Mouse (Mus musculus) intestine, embryonic 14.5 days (tissue): ENCODE measurements at regions not wholly inside any gene's neighbourhood (a gene's known extent, or its start where the extent isn't known, plus 50 kb on each side); places are given as distances from the start of the nearest gene placed in this dataset.
"Not testable (repeated sequence)": the region's sequence is repeated elsewhere in the genome, so short reads cannot be mapped to it uniquely, and the experiment has no call there.

Experiments
- ATAC-seq: fragments of 200-750 bp; cut with Nextera tagmentation; replicated peaks from 2 replicates; pipeline ENCODE4 v1.8.0; 2017; ENCODE audit warnings: low read depth, moderate number of reproducible peaks, moderate TSS enrichment, moderate library complexity; ENCODE audit not compliant: low FRiP score, low TSS enrichment
- DNase-seq: peaks from one replicate; pipeline ENCODE4 v3.0.0-alpha.2; 2018; ENCODE audit warnings: low spot score
- H3K27ac ChIP-seq: fragments of 300-500 bp; sonication (generic); 2 replicates; pipeline ENCODE4 v1.5.1; 2014; ENCODE audit warnings: low read depth, mild to moderate bottlenecking, control low read depth
- H3K27me3 ChIP-seq: fragments of 300-500 bp; sonication (generic); replicated peaks from 2 replicates; pipeline ENCODE4 v1.6.1; 2014; ENCODE audit warnings: low read length, control low read depth; ENCODE audit not compliant: control insufficient read depth, insufficient read depth
- H3K36me3 ChIP-seq: fragments of 300-500 bp; sonication (generic); 2 replicates; pipeline ENCODE4 v1.6.1; 2014; ENCODE audit warnings: low read length, control low read depth; ENCODE audit not compliant: control insufficient read depth, insufficient read depth
- H3K4me1 ChIP-seq: fragments of 300-500 bp; sonication (generic); replicated peaks from 2 replicates; pipeline ENCODE4 v1.6.1; 2014; ENCODE audit warnings: low read length, control low read depth, mixed read lengths; ENCODE audit not compliant: control insufficient read depth, insufficient read depth
- H3K4me2 ChIP-seq: fragments of 300-500 bp; sonication (generic); 2 replicates; pipeline ENCODE4 v1.6.1; 2014; ENCODE audit warnings: low read length
- H3K4me3 ChIP-seq: fragments of 300-500 bp; sonication (generic); 2 replicates; pipeline ENCODE4 v1.5.1; 2014; ENCODE audit warnings: low read depth, low read length, control low read depth, mixed read lengths
- H3K9ac ChIP-seq: fragments of 300-500 bp; sonication (generic); 2 replicates; pipeline ENCODE4 v1.6.1; 2014; ENCODE audit warnings: mild to moderate bottlenecking, low read length
- H3K9me3 ChIP-seq: fragments of 300-500 bp; sonication (generic); 2 replicates; pipeline ENCODE4 v1.6.1; 2016; ENCODE audit warnings: low read length, control low read depth; ENCODE audit not compliant: control insufficient read depth
- WGBS: fragments of 180-500 bp; shearing (Covaris S2); extraction: QIAGEN DNeasy Blood & Tissue Kit; methylation state at CpG from one replicate; pipeline ENCODE4 v1.1.7; 2014; 5-methylcytosine and 5-hydroxymethylcytosine counted together

GRCm38 (mm10) chr6:6316725-6317124 is 99.8 kb upstream of the Slc25a13 start:
- DNase-seq (no peak), ATAC-seq (no peak)
- Histone ChIP-seq H3K4me3 (no peak overlapping the region), H3K4me1 (no peaks in the 10 kb centered on the region), H3K27me3 (no peaks in the 10 kb centered on the region), H3K27ac (no peak overlapping the region), H3K4me2 (no peak overlapping the region), H3K36me3 (no peaks in the 10 kb centered on the region), H3K9me3 (no peaks in the 10 kb centered on the region), H3K9ac (no peak overlapping the region)
- 74% methylated on average over 4 of the region's 4 CpGs for WGBS

DNA sequence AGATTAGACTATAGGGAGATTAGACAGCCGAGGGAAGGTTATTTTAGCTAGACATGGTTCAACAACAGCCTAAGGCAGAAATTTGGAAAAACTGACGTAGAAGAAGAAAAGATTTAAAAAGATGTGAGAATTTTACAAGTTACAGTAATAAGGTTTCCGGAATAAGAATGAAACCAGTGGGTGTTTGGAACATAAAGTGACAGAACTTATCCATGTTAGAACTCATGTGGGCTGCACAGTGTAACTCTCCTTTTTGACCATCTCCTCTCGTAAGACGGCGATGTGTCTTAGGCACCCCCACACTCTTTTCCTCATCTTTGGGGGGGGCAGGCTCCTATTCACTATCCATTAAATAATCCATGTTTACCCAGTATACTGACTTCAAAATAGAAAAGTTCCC is 96.2 kb upstream of the Slc25a13 start:
- DNase-seq = no peak
- H3K27me3 ChIP-seq = no peaks in the 10 kb centered on the region
- H3K27ac ChIP-seq = no peak overlapping the region
- ATAC-seq = no peak
- no peaks in the 10 kb centered on the region for H3K9me3 ChIP-seq
- no peaks in the 10 kb centered on the region for H3K36me3 ChIP-seq
- H3K4me2 ChIP-seq = no peak overlapping the region
- WGBS = 94% methylated on average over 6 of the region's 6 CpGs
- no peaks in the 10 kb centered on the region for H3K4me1 ChIP-seq
- no peak overlapping the region for H3K9ac ChIP-seq
- no peak overlapping the region for H3K4me3 ChIP-seq

DNA sequence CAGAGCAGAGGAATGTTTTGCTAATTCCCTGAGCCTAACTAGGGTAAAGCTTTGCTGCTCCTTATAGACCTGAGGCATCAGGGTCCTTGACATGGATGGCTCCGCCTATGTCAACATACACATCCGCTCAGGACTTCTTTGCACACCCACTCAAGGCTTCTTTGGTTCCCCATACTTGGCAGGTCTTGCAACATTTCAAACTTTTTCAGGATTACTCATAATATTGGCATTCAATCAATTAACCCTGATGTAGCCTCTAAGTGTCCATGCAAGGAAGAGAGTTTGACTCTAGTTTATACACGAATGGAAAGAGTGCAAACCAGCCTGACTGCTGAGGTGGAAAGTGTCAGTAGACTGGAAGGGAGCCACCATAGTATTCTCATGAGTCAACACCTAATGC is 93.2 kb upstream of the Slc25a13 start:
- Histone ChIP-seq H3K9ac (no peak overlapping the region), H3K27ac (no peak overlapping the region), H3K4me1 (no peaks in the 10 kb centered on the region), H3K36me3 (no peaks in the 10 kb centered on the region), H3K4me3 (no peak overlapping the region), H3K4me2 (no peak overlapping the region), H3K9me3 (no peaks in the 10 kb centered on the region), H3K27me3 (no peaks in the 10 kb centered on the region)
- no peak for ATAC-seq
- DNase-seq = no peak
- 78% methylated on average over 3 of the region's 3 CpGs for WGBS

GRCm38 (mm10) chr6:6307618-6308017 is 90.6 kb upstream of the Slc25a13 start:
- ATAC-seq = no peak
- no peaks in the 10 kb centered on the region for H3K36me3 ChIP-seq
- no peak for DNase-seq
- no peaks in the 10 kb centered on the region for H3K27me3 ChIP-seq
- H3K9me3 ChIP-seq = no peaks in the 10 kb centered on the region
- H3K9ac ChIP-seq = no peak overlapping the region
- 90% methylated on average over 2 of the region's 2 CpGs for WGBS
- H3K27ac ChIP-seq = no peak overlapping the region
- H3K4me3 ChIP-seq = no peak overlapping the region
- no peaks in the 10 kb centered on the region for H3K4me1 ChIP-seq
- no peak overlapping the region for H3K4me2 ChIP-seq

DNA sequence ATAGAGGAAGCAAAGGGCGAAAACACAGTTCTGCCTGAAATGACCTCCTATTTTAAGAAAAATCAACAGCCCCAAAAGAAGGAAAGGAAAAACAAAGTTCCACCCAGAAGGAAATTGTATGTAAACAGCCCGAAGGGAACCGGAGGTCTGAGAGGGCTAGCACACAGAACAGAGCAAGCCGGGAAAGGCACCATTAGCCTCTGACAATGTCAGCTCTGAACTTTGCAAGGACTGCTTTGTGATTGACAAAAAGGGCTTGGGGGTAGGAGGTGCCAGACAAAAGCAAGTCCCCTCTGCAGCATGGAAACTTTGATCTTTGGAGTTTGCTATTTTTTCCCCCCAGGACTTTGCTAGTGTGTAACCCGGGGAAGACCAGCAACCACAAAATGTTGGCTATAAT is 86.8 kb upstream of the Slc25a13 start:
- no peaks in the 10 kb centered on the region for H3K4me1 ChIP-seq
- no peak overlapping the region for H3K4me3 ChIP-seq
- H3K27me3 ChIP-seq = no peaks in the 10 kb centered on the region
- no peaks in the 10 kb centered on the region for H3K9me3 ChIP-seq
- DNase-seq (no peak), ATAC-seq (no peak)
- 42% methylated on average over 5 of the region's 5 CpGs for WGBS
- H3K36me3 ChIP-seq = no peaks in the 10 kb centered on the region
- no peak overlapping the region for H3K4me2 ChIP-seq
- H3K9ac ChIP-seq = no peak overlapping the region
- H3K27ac ChIP-seq = no peak overlapping the region

DNA sequence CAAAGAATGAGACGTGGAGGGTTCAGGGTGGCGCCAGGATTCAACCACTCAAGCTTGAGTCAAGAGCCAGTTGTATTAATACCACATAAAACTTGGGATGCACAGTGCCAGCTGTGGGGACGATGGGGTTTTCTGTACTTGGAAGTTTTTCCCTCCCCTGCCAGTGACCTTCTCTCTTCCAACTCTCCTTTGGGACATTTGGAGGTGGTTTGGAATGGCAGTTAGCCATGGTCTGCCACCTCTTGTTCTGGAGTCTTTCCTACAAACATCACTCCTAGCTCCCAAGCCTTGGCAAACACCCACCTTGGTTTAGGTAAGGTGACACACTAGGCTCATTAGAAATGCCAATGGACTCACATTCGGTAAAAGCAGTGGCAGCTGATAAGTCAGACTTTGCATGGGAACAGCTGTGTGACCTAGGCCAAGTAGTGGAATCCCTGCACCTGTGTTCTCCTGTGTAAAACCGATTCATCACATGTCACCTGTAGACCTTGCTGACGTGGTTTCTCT is 84.1 kb upstream of the Slc25a13 start:
- no peak overlapping the region for H3K9ac ChIP-seq
- WGBS = 87% methylated on average over 6 of the region's 6 CpGs

DNA sequence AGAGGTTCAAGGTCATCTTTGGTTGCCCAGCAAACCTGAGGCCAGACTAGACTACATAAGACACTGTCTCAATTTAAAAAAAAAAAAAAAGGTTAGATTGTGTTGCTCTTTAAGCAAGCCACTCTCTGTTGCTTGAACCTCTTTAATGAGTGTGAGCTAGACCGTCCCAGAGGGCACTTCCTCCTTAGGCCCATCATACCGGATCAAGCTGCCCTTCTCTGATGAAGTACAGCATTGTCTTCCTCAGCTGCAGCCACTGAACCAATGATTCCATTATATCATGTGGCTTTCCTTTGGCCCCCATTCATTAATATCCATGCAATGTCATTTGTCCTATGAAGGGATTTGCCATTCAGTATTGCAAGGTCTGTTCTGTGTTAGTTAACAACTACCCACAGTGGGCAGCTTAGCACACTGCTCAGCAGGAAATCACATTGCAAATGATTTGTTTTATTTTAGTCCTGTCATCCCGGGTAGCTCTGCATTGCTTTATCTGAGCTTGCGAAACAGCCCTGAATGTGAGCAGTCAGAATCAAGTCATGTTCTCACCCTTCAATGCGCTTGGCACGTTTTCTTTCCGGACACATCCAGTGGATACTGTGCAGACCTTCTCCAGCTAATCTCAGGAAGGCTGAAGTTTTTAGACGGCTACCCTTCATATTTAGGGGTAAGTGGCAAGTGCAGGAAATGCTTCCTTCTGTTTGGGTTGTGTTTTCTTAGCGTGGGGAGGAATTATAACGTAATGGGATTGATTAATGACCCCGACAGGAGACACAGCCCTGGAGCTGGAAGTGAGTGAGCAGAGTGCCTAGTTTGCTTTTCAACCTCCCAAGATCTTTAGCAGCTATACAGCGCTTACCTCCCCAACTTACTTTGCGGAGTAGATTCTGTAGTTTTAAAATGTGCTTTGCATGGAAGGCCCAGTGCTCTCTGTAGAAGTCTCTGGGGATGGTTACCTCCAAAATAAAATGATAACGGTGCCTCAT is 82.2 kb upstream of the Slc25a13 start:
- no peak overlapping the region for H3K4me2 ChIP-seq
- H3K9me3 ChIP-seq = no peaks in the 10 kb centered on the region
- ATAC-seq (peak; percentile 40; the same call in 1 of the 2 replicates), DNase-seq (no peak)
- WGBS = 37% methylated on average over 14 of the region's 14 CpGs
- no peak overlapping the region for H3K27ac ChIP-seq
- H3K9ac ChIP-seq = no peak overlapping the region
- no peak overlapping the region for H3K4me3 ChIP-seq
- no peaks in the 10 kb centered on the region for H3K4me1 ChIP-seq
- no peaks in the 10 kb centered on the region for H3K36me3 ChIP-seq
- H3K27me3 ChIP-seq = no peaks in the 10 kb centered on the region

More for the DNA sequence above, 84.1 kb upstream of the Slc25a13 start:
- DNase-seq (no peak), ATAC-seq (no peak)
- H3K4me2 ChIP-seq = no peak overlapping the region
- H3K27ac ChIP-seq = no peak overlapping the region
- H3K36me3 ChIP-seq = no peaks in the 10 kb centered on the region
- no peak overlapping the region for H3K4me3 ChIP-seq
- no peaks in the 10 kb centered on the region for H3K9me3 ChIP-seq
- H3K4me1 ChIP-seq = no peaks in the 10 kb centered on the region
- H3K27me3 ChIP-seq = no peaks in the 10 kb centered on the region

DNA sequence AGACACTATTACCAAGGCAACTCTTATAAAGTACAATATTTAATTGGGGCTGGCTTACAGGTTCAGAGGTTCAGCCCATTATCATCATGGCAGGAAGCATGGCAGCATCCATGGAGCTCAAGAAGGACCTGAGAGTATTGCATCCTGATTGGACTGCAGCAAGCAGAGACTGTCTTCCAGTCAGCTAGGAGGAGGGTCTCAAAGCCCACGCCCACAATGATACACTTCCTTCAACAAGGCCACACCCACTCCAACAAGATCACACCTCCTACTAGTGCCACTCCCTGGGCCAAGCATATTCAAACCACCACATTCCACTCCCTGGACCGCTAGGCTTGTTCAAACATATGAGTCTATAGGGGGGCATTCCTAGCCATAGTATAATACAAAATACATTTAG is 78.6 kb upstream of the Slc25a13 start:
- H3K27ac ChIP-seq, DNase-seq, H3K4me2 ChIP-seq, H3K4me1 ChIP-seq, H3K36me3 ChIP-seq, ATAC-seq, H3K9me3 ChIP-seq, H3K27me3 ChIP-seq, H3K9ac ChIP-seq, H3K4me3 ChIP-seq: not testable (repeated sequence)
- WGBS = 89% methylated on average over 2 of the region's 2 CpGs

DNA sequence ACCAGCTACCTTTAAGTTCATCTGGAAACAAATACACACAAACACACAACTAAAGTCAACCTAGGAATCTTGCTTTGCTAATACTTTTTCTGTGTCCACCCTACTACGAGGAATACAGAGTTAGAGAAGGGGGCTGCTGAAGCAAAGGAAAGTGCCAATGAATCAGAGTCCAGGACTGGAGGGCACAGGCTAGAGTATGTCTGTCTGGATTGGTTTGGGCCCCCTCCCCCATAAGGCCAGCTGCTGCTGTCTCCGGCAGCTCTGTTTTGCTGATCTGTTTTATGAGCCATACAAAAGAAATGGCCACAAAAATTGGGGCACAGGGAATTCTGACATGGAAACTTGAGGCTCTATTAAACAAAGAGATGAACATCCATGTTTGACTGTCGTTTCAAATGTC is 74.8 kb upstream of the Slc25a13 start:
- no peak for ATAC-seq
- Histone ChIP-seq H3K4me3 (no peak overlapping the region), H3K4me2 (no peak overlapping the region), H3K9me3 (no peaks in the 10 kb centered on the region), H3K4me1 (no peaks in the 10 kb centered on the region), H3K36me3 (no peaks in the 10 kb centered on the region), H3K9ac (no peak overlapping the region), H3K27ac (no peak overlapping the region), H3K27me3 (no peaks in the 10 kb centered on the region)
- WGBS = 40% methylated on average over 3 of the region's 3 CpGs
- DNase-seq = no peak
